Mouse (Mus musculus): ENCODE results near the gene Wdr1.

GRCm38 (mm10) chr5:38485946-38486345 lies 77.1 kb downstream of the Wdr1 start:
- TF ChIP-seq CTCF (IDR thresholded peaks at IDR 0.05; ENCODE audit: low read depth), result no peak
- no peak for TF ChIP-seq EP300 (IDR thresholded peaks at IDR 0.05; ENCODE audit: low read depth)
